Mouse (Mus musculus): ENCODE data around the gene Erp27. TPM values are rescaled to one million over a fixed set of nuclear protein-coding genes. Genes with fewer than 3 reads are reported as not detected.

Erp27 gene
- total and polyA plus RNA-seq, 3 experiments: 0.39 TPM; not detected in 2

DNA sequence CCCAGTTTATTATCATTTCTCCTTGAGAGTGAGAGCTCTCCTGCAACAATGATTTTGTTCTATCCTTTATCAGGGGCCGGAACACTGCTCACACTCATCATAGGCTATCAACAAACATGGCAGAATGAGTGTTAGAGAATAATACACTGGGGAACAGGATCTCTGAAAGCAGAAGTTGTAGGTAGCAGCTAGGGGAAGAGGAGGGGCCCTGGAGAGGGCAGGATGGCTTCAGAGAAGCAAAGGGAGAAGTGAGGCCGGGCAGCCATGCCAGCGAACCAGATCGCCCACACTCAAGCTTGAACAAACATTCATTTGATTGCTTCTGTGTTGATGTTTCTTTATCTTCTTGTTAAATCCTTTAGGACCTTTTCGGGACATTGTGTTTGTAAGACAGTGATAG lies 24.3 kb upstream of the Erp27 start:
- Histone ChIP-seq H3K9ac (ENCODE audit: control insufficient read depth, low read depth, low read length, poor library complexity, severe bottlenecking) (no peak overlapping the region), H3K4me3 (ENCODE audit: control insufficient read depth in 1 of 2, insufficient read depth in 1 of 2, low read depth in 2 of 2, low read length in 2 of 2) (no peak overlapping the region), H3K36me3 (ENCODE audit: control insufficient read depth in 1 of 2, insufficient read depth in 2 of 2, low read length in 2 of 2) (peaks cover 0 to 22% of the 10 kb centered on the region in 2 experiments; a peak in 2 of 4 replicates), H3K27ac (ENCODE audit: control insufficient read depth, low read depth, low read length) (peak overlapping the region; percentile 14), H3K79me2 (ENCODE audit: control insufficient read depth, insufficient read depth, low read length, poor library complexity) (no peaks in the 10 kb centered on the region), H3K9me3 (replicated peaks; ENCODE audit: insufficient read depth, low read length) (no peaks in the 10 kb centered on the region), H3K27me3 (ENCODE audit: control insufficient read depth in 1 of 2, insufficient read depth in 2 of 2, low read length in 2 of 2) (no peaks in the 10 kb centered on the region), H3K4me1 (ENCODE audit: control insufficient read depth in 1 of 2, insufficient read depth in 2 of 2, low read length in 2 of 2) (peaks cover 10 to 20% of the 10 kb centered on the region in 2 experiments; a peak in 3 of 4 replicates)
- peak; percentile 80 for DNase-seq (ENCODE audit: low read depth, low spot score)
- TF ChIP-seq JUND (IDR thresholded peaks at IDR 0.05; ENCODE audit: low read depth, low read length) (no peak), RCOR1 (IDR thresholded peaks at IDR 0.05; ENCODE audit: low read depth, low read length) (0 out of 2 replicates have a peak, but pooled peaks have one; percentile 19), POLR2A (IDR thresholded peaks at IDR 0.05; ENCODE audit: control insufficient read depth in 1 of 2, insufficient read depth in 1 of 2, low read depth in 1 of 2, low read length in 2 of 2, poor library complexity in 1 of 2) (0 out of 4 replicates have a peak, but pooled peaks of 1 of the 2 experiments have one; percentile 24), MYB (IDR thresholded peaks at IDR 0.05; ENCODE audit: low read depth, low read length) (no peak), GABPA (IDR thresholded peaks at IDR 0.05; ENCODE audit: low read depth, low read length) (no peak), CTCF (IDR thresholded peaks at IDR 0.05 in 2 of 3, conservative IDR thresholded peaks at IDR 0.05 in 1 of 3; ENCODE audit: control insufficient read depth in 1 of 3, insufficient read depth in 1 of 3, low read depth in 2 of 3, low read length in 3 of 3, poor library complexity in 1 of 3, severe bottlenecking in 1 of 3) (no peak), TCF12 (IDR thresholded peaks at IDR 0.05; ENCODE audit: low read depth, low read length) (0 out of 2 replicates have a peak, but pooled peaks have one; percentile 5), ZMIZ1 (IDR thresholded peaks at IDR 0.05; ENCODE audit: low read depth, low read length) (no peak), POLR2AphosphoS5 (IDR thresholded peaks at IDR 0.05; ENCODE audit: borderline replicate concordance, low read depth, low read length) (no peak), ETS1 (IDR thresholded peaks at IDR 0.05; ENCODE audit: low read depth, low read length) (peak; percentile 44; the same call in 1 of the 2 replicates), MAX (IDR thresholded peaks at IDR 0.05; ENCODE audit: low read length) (no peak), BHLHE40 (IDR thresholded peaks at IDR 0.05; ENCODE audit: borderline replicate concordance, low read depth, low read length) (no peak), TBP (IDR thresholded peaks at IDR 0.05; ENCODE audit: low read depth, low read length) (0 out of 2 replicates have a peak, but pooled peaks have one; percentile 53), POLR2AphosphoS2 (IDR thresholded peaks at IDR 0.05; ENCODE audit: low read length) (no peak), EP300 (IDR thresholded peaks at IDR 0.05; ENCODE audit: low read depth in 1 of 2, low read length in 2 of 2) (peak; percentile 14 to 22; a peak in 2 of 4 replicates)

DNA sequence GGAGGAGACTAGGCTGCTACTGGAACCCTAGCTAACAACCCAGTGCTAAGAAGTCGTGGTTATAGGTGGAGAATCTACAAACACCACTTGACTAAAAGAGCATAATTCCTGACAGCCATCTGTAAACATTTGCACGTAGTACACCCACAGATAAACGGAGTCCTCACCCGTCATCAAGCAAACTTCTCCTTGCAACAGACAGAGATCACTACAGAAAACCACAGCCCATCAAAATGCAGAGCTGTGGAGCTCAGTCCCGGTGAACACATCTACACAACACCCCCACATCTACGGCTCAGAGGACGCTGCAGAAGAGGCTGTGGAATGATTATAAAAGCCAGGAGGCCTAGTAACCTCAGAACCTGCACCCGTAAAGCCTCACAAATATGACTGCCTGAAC lies 22.5 kb upstream of the Erp27 start:
- peak overlapping the region in 1 of 2 experiments; percentile 4; a peak in 1 of 4 replicates for H3K4me3 ChIP-seq (ENCODE audit: control insufficient read depth in 1 of 2, insufficient read depth in 1 of 2, low read depth in 2 of 2, low read length in 2 of 2)
- H3K36me3 ChIP-seq (ENCODE audit: control insufficient read depth in 1 of 2, insufficient read depth in 2 of 2, low read length in 2 of 2): peaks cover 0 to 27% of the 10 kb centered on the region in 2 experiments; a peak in 2 of 4 replicates
- peak overlapping the region; percentile 15; the same call in 1 of the 2 replicates for H3K27ac ChIP-seq (ENCODE audit: control insufficient read depth, low read depth, low read length)
- no peaks in the 10 kb centered on the region for H3K9me3 ChIP-seq (replicated peaks; ENCODE audit: insufficient read depth, low read length)
- no peaks in the 10 kb centered on the region for H3K27me3 ChIP-seq (ENCODE audit: control insufficient read depth in 1 of 2, insufficient read depth in 2 of 2, low read length in 2 of 2)
- H3K9ac ChIP-seq (ENCODE audit: control insufficient read depth, low read depth, low read length, poor library complexity, severe bottlenecking): no peak overlapping the region
- DNase-seq (ENCODE audit: low read depth, low spot score): peak; percentile 66
- peaks cover 12% of the 10 kb centered on the region for H3K79me2 ChIP-seq (ENCODE audit: control insufficient read depth, insufficient read depth, low read length, poor library complexity)
- H3K4me1 ChIP-seq (ENCODE audit: control insufficient read depth in 1 of 2, insufficient read depth in 2 of 2, low read length in 2 of 2): peaks cover 10 to 20% of the 10 kb centered on the region in 2 experiments
- TF ChIP-seq MAX (IDR thresholded peaks at IDR 0.05; ENCODE audit: low read length) (no peak), EP300 (IDR thresholded peaks at IDR 0.05; ENCODE audit: low read depth in 1 of 2, low read length in 2 of 2) (peak in 1 of 2 experiments; percentile 33; a peak in 1 of 4 replicates)
